Mouse (Mus musculus): ENCODE results near the gene Pimreg.

- TF ChIP-seq POLR2A (IDR thresholded peaks at IDR 0.05; ENCODE audit: insufficient read depth, low read depth, low read length) (no peak), CTCF (IDR thresholded peaks at IDR 0.05; ENCODE audit: insufficient read depth, low read depth, low read length) (no peak)
These were observed 22.6 kb downstream of the Pimreg start for GRCm38 (mm10) chr11:72064414-72064813.

Measured in olfactory bulb, adult 2 months (tissue).